Mouse (Mus musculus) stomach, postnatal 0 days (tissue): ENCODE results near the gene Mrps33.

Source experiments
- CTCF ChIP-seq: IDR thresholded peaks from 2 replicates; pipeline ENCODE4 v1.5.1; 2016; ENCODE audit warnings: antibody characterized with exemption, low read depth, mild to moderate bottlenecking, moderate library complexity
- EP300 ChIP-seq: optimal IDR thresholded peaks from 2 replicates; pipeline ENCODE3; 2016; ENCODE audit warnings: antibody characterized with exemption

DNA sequence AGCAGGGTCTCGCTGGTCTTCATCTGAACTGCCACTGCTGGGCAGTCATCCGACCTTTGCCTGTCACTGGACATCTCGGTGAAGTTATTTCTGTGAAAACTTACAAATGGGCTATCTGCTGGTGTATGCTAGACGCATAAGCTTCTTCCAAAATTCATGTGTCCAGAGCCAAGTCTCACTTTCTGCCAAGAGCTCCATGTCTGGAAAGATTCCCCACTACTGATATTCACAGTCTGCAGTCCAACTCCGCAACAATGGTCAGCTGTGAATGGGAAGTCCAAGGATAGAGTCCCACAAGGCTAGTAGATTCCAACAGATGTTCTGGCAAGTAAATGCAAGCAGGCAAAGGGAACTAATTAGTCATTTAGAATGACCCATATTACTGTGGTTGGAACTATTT lies 17.9 kb upstream of the Mrps33 start:
- TF ChIP-seq CTCF (no peak), EP300 (no peak)
